Mouse (Mus musculus): ENCODE measurements around the gene Mt3.
"Not testable (repeated sequence)": the region's sequence is repeated elsewhere in the genome, so short reads cannot be mapped to it uniquely, and the experiment has no call there.

The Mt3 gene

DNA sequence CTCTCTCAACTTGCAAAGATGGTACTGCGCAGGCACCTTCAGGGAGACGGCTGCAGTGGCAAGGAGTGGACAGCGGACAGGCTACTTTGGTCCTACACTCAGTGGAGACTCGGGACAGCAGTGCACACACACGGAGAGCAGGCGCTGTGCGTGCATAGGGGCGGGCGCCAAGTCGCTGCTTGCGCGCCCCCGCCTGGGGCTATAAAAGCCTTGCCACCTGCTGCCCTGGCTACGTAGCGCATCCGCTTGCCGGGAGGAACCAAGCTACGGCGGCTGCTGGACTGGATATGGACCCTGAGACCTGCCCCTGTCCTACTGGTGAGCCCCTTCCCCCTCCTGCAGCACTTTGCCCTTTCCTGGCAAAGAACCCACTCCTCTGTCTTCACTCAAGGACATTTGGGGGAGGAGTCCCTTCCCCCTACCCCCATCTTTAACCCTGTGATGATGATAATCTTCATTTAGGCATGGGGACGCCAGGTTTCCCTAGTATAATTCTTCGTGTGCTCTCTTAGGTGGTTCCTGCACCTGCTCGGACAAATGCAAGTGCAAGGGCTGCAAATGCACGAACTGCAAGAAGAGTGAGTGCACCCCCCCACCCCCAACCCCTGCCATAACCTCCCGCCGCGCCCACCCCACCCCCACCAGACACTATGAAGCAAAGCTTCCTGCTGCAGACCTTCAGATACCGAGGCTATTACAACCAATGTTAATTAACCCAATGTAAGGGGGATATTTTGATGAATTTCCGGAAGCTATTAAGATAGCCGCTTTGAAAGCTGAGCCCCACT is at the start of gene Mt3:
TSS of gene Mt3 (plus strand) at position 95 of the 788 bp plus-strand sequence.
- peak; percentile 32 to 57 for DNase-seq

GRCm38 (mm10) chr8:94104146-94104545 is 48.3 kb upstream of the Mt3 start:
- DNase-seq: no peak

DNA sequence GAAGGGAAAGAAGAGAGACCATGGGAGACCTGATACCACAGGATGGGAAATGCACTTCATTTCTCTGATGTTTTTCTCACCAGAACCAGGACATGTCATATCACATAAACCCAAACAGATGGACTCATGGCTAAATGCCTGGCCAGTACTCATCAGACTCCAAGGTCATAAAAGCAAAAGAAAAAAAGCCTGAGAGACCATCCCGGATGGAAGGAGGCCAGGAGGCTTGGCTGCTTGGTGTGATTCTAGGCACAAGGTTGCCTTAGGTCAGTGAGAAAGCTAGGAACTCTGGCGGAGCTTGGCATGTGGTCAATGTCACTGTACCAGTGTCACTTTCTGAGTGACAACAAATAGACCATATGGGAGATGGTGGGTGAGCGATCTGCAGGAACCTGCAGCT is 44.5 kb upstream of the Mt3 start:
- DNase-seq: peak; percentile 25 to 40

DNA sequence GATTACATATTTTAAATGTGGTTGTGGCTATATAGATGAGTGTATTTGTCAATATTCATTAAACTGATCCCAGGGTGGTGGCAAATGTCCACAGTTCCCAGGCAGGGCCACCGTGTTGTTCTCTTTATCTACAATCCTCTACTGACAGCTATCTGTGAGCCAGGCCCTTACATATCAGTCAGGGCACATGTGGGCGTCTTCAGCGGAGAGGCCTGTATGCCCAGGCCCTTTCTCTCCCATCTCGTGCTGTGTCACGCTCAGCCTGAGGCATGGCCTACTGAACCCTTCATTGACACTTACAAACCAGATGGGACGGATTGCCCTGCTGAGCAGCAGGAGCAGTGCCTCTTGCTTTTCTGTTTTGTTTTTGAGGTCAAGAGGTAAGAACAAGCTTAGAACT is 43.0 kb upstream of the Mt3 start:
- no peak for DNase-seq

DNA sequence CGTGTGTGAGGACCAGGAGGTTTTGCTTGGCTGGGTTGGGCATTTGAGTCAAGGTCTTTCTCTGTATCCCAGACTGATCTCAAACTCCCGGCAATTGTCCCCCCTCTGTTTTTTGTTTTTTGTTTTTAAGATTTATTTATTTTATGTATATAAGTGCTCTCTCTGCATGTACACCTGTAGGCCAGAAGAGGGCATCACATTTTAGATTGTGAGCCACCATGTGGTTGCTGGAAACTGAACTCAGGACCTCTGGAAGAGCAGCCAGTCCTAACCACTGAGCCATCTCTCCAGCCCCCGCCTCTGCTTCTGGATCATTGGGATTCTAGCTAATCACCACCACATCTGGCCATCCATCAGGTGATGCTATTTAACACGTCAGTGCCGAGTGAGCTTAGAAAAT is 42.6 kb upstream of the Mt3 start:
- no peak for DNase-seq

DNA sequence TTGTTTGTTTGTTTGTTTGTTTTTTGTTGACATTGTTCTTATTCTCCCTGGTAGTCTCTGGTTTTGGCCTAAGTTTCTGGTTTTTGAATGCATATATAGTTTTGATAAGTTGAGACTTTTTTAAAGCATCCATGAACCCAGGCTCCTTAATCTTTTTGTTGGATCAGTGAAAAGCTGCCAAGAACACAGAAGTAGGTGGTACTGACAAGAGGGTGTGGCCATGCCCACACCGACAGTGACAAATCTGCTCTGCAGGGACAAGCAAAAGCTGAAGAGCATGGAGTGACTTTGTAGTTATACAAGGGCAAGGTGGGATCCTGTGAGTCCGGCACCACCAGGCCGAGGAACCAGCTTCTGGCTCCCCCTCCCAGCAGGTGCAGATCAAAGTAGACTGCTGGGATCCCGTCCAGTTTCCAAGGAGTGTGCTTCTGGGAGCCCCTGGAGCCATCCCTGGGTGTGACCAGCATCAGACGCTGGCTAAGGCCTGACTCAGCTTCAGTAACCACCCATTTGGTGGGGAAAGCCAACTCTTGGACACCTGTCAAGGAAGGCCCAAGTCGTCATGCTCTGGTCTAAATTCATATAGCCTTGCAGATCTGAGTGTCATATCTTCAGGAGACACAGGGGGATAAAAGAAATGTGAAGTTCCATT is 41.8 kb upstream of the Mt3 start:
- no peak for DNase-seq

DNA sequence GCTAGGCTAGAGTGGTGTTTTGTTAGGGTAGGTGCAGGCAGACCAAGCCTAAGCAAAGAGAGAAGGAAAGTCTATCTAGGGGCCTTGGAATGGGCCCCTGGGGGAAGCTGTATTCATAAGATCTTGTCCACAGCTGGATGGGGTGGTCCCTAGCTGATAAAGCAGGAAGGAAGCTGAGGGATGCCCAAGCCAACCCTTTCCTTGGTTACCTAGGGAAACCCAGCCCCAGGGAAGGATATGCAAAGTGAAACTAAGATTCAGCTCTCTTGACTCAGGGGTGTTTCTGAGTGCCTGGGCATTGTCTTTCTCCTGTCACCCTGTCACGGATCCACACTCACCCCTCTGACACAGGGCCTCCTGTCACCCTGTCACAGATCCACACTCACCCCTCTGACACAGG is 39.0 kb upstream of the Mt3 start:
- no peak for DNase-seq

DNA sequence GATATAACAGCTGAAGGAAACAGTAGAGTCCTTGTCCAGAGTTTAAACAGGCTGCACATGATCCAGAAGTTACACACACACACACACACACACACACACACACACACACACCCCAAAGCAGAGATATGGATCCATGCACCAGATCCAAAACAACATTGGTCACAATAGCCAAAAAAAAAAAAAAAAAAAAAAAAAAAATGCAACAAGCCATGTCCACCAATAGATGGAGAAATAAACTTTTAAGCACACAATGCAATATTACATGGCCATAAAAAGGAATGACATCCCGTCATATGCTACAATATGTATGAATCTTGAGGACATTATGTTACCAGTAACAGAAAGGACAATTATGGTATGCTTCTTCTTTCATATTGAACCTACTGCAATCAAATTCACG is 38.4 kb upstream of the Mt3 start:
- DNase-seq: no peak

DNA sequence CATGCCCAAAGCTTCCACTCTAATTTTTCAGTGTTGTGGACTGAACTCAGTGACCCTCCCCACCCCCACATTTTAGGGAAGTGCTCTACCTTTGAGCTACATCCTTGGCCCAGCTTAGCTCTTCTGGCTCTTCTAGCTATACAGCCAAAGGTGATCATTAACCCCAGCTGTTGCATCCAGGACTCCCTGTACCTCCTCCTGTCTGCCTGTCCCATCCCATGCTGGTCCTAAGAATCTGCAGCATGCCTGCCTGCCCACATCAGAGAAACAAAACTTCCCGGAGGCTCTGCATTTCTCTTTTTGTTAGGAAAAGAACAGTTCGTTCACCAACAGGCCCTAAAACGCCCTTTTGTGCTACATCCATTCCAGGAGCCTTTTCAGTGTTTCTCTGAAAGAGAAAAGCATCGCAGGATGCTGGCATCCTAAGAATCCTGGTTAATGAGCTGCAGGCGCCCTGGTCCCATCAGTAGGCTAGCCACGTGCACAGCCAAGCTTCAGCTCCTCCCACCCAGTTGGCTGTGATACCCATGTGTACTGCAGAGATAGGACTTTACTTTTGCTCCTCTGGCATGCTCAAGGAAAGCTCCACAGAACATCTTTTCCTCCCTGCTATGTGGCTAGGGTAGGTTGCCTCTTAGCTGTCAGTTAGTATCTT is 33.5 kb upstream of the Mt3 start:
- peak; percentile 17 to 52 for DNase-seq

- no peak for DNase-seq
Measured at GRCm38 (mm10) chr8:94121625-94122024, 30.8 kb upstream of the Mt3 start.

DNA sequence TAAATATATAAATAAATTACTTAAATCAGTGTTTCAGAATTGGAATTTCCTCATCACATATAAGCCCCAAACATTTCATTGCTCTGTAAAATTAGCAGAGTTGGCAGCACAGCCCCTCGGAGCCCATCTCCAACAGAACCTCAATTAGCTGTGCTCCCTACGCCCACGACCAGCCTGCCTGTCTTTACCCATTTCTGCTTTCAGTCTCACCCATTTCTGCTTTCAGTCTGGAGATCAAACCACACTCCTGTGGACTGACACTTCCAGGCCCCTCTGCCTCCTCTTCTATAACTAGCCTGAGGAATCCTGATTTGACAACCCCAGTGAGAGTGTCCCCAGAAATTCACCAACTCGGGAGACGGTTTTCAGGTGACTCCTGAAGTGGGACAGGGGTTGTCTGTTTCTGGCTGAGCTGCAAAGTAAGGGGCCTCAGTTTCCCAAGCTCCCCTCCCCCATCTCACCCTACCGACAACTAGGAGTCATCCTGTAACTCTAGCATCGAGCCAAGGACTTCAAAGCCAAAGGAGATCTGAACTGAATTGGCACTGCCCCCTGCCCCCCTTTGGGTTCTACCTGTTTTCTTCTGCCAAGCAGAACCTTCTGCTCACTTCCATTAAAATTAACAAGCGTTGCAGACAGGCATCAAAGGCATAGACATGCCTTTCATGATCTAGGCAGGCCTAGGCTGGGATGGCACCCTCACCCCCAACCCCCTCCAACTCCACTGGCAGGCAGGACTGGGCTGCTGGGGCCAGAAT is 29.5 kb upstream of the Mt3 start:
- no peak for DNase-seq

DNA sequence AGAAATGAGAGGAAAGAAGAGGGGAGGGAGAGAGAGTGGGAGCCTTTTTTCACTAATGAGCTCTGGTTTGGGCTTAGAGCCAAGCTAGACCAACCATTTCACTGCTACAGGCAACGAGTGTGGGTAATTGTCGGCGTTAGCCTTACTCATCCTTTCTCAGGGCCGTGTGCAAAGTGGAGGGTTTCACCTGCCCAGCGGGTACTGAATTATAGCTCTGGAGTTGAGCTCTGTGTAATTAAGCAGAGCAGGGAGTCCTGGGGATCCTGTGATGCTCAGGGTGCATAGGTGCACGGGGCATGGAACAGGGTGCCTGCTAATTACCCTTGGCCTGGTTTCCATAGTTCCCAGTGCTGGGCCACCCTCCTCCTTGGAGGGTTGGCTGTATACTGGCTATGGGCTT is 24.7 kb upstream of the Mt3 start:
- DNase-seq: no peak

DNA sequence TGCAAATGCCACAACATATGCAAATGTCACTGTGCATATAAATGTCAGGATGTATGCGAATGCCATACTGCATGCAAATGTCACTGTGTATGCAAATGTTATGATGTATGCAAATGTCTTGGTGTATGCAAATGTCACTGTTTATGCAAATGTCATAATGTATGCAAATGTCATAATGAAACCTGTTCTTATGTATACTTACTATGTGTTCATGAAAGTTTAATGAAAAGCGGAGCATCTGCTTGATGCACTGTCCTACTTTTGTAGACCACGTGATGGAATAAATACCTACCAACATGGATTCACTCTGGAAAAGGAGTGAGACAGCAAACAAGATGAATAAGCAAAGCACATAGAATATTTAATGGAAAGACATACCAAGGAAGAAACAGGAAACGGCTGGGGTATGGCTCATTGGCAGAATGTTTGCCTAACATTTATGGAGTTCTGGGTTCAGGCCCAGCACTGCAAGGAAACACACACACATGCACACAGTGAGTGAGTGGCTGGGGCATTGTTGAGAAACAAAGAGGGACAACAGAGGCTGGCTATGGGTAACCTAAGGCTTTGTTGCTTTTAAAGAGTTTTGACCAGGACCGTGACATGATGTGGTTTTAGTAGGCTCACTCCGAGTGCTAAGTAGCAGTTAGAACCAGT is 23.1 kb upstream of the Mt3 start:
- DNase-seq: no peak

DNA sequence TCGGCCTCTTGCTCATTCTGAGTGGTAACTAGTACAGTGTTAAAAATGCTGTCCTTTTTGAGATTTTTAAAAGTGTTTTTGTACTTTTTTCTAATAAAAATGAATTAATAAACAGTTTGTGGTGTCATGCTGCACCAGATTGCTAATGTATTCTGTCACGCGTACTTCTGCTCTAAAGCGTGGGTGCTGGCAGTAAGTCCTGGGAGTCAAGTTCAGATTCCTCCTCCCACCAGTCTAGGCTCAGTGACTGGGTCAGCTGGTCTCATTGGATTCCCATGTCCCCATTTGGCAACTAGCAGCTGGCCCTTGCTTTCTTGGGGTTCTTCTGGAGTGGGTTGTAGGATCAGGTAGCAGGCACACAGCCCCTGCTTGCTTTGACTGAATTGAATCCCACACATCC is 22.3 kb upstream of the Mt3 start:
- no peak for DNase-seq

DNA sequence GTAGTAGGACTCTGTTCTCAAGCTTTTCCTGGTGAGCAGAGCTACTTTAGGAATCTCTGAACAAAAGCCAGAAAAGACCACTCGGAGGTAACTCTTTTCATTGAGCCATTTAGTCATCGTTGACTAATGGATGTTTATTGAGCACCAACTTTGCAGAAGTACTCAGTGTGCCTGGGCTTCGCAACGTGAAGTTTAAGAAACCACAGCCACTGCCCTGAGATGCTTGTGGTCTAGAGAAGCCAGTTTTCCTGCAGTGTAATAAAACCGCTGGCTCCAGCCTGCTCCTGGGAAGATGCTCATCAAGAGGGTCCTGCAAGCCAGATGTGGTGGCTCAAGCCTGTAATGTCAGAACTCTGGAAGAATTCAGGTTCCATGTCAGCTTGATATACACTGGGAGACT is 20.3 kb upstream of the Mt3 start:
- DNase-seq: no peak

GRCm38 (mm10) chr8:94134601-94135000 is 17.8 kb upstream of the Mt3 start:
- not testable (repeated sequence) for DNase-seq

DNA sequence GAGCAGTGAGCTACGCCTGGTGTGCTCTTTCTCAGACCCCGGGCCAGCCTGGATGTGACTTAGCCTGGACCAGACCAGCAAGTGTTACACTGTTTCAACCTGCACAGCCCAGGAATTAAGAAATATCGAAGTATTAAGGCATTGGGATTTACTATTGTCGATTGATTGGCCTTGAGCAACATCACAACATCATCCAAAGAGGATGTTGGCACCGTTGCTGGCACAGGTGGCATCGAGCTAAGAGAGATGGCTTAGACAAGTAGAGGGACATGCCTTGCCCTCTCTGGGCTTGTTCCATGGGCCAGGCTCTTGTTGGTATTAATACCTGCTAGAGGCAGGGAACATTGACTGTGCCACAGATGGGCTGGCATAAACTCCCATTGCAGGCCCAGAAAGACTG is 16.9 kb upstream of the Mt3 start:
- DNase-seq: no peak

- no peak for DNase-seq
Measured at GRCm38 (mm10) chr8:94136192-94136591, 16.2 kb upstream of the Mt3 start.

DNA sequence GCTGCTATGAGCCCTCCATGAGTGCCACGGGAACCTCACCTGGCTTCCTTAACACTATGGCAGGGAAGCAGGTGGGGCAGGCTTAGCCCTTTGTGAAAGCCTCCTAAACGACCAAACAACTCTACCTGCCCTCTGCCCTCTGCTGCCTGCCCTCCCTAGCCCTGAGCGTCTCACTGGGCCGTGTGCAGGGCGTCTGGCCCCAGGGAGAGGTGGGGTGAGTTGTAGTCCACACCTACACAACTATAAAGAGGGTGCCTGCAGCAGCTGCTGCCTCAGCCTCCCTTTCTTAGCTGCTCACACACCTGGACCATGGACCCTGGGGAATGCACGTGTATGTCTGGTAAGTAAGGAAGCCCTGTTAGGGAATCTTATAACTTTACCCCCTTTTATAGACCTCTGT is 15.5 kb upstream of the Mt3 start, which contains the start of gene Mt4:
TSS of gene Mt4 (plus strand) at position 265 of the 400 bp plus-strand sequence.
- DNase-seq: no peak

DNA sequence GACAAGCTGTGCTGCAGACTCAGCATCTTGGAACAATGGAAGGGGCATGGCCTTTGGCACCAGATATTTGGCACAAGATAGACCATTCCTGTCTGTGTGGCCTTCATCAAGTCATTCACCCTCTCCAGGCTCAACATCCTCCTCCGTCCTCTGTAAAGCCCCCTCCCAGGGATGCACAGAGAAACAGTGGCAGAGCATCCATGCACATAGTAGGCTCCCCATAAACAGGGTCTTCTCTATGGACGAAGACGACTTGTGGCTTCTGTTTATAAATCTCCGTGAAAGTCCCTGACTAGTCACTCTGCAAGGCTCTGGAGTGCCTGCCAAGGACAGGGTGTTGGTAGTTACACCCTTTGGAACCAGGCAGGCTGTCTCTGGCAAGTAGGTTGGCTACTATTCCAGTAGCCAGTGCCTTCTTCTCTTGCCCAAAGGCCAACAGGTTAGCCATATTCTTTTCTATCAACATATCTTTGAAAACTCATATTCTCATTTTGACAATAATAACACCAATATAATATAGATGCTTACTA is 12.1 kb upstream of the Mt3 start:
- no peak for DNase-seq

- no peak for DNase-seq
Measured at GRCm38 (mm10) chr8:94148236-94148635, 4.2 kb upstream of the Mt3 start.

DNA sequence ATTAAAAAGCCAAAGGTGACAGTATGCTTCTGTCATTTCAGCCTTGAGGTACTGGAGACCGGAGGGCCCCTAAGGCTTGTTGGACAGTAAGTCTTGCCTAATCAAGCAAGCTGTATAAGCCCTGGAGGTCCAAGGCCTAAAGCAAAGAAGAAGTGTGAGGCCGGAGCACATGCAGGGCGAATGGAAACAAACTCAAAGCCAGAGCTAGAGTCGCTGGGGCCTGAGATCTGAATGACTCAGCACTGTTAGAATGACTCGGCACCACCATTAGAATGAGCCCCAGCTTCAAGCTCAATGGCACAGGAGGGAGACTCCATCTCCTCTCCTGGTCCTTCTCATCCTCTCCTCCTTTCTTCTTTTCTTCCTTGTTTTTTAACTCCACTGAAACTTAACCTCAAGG is 1.5 kb upstream of the Mt3 start:
- DNase-seq: no peak
